Mouse (Mus musculus) lung, embryonic 14.5 days (tissue): ENCODE results near the gene Hs6st1. TPM values are rescaled to one million over a fixed set of nuclear protein-coding genes. Genes with fewer than 3 reads are reported as not detected.
A peak's percentile ranks its signal among the peaks of the same experiment; 100 is the strongest.

Experiments used
- ATAC-seq: fragments of 200-750 bp; cut with Nextera tagmentation; 2 replicates; pipeline ENCODE4 v1.8.0; 2017; ENCODE audit warnings: mild to moderate bottlenecking, moderate TSS enrichment, moderate library complexity; ENCODE audit not compliant: insufficient read depth
- DNase-seq: peaks from one replicate; pipeline ENCODE4 v3.0.0-alpha.2; 2015
- H3K27ac ChIP-seq: fragments of 300-500 bp; sonication (generic); 2 replicates; pipeline ENCODE4 v1.5.1; 2014; ENCODE audit warnings: low read depth, mild to moderate bottlenecking, moderate library complexity
- H3K27me3 ChIP-seq: fragments of 300-500 bp; sonication (generic); 2 replicates; pipeline ENCODE4 v1.6.1; 2014; ENCODE audit warnings: low read length, control low read depth; ENCODE audit not compliant: insufficient read depth
- H3K36me3 ChIP-seq: fragments of 300-500 bp; sonication (generic); 2 replicates; pipeline ENCODE4 v1.6.1; 2014; ENCODE audit warnings: control low read depth; ENCODE audit not compliant: insufficient read depth
- H3K4me1 ChIP-seq: fragments of 300-500 bp; sonication (generic); 2 replicates; pipeline ENCODE4 v1.6.1; 2014; ENCODE audit warnings: antibody characterized with exemption, control low read depth; ENCODE audit not compliant: insufficient read depth
- H3K4me2 ChIP-seq: fragments of 300-500 bp; sonication (generic); 2 replicates; pipeline ENCODE4 v1.6.1; 2014; ENCODE audit warnings: mild to moderate bottlenecking
- H3K4me3 ChIP-seq: fragments of 300-500 bp; sonication (generic); 2 replicates; pipeline ENCODE4 v1.5.1; 2014; ENCODE audit warnings: low read depth, low read length
- H3K9ac ChIP-seq: fragments of 300-500 bp; sonication (generic); 2 replicates; pipeline ENCODE4 v1.6.1; 2014
- H3K9me3 ChIP-seq: fragments of 300-500 bp; sonication (generic); 2 replicates; pipeline ENCODE4 v1.6.1; 2016; ENCODE audit warnings: low read depth, low read length, control low read depth
- CTCF ChIP-seq: IDR thresholded peaks from 2 replicates; pipeline ENCODE4 v1.5.1; 2016; ENCODE audit warnings: antibody characterized with exemption, low read depth
- WGBS: fragments of 180-500 bp; shearing (Covaris S2); extraction: QIAGEN DNeasy Blood & Tissue Kit; methylation state at CpG from one replicate; pipeline ENCODE4 v1.1.7; 2014; 5-methylcytosine and 5-hydroxymethylcytosine counted together
- polyA plus RNA-seq: library from polyadenylated mRNA; unstranded; fragments of >200 nt; fragmentation: Nextera tagmentation; extraction: Ambion mirVana; gene quantifications from 2 replicates; pipeline ENCODE4 v1.2.1, GENCODE M21; 2014

The Hs6st1 gene
- polyA plus RNA-seq, 1 experiment from 2014 or later, result 16.2 TPM

DNA sequence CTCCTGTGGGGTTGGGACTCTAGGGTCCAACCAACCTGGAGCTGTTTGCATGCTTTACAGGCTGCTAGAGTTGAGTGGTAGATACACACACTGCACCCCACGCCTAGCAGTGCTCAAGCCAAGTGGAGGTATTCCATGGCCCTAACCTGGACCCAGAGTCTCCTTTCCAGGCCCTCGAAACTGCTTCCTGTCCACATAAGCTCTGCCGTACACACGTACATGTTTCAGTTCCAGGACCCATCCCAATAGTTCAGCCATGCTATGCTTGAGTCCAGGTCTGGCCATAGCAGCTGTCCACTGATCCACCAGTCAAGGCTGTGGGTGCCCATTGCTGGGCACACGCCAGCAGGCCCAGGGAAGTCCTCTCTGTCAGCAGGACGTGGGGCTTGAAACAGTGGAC lies 2.0 kb downstream of the Hs6st1 start:
- Histone ChIP-seq H3K4me2 (peak overlapping the region; percentile 94), H3K4me3 (peak overlapping the region; percentile 78), H3K4me1 (peaks cover 20% of the 10 kb centered on the region; the same call in 1 of the 2 replicates), H3K9me3 (no peaks in the 10 kb centered on the region), H3K36me3 (peaks cover 8% of the 10 kb centered on the region; the same call in 1 of the 2 replicates), H3K27me3 (peaks cover 3% of the 10 kb centered on the region; the same call in 1 of the 2 replicates), H3K9ac (peak overlapping the region; percentile 75), H3K27ac (peak overlapping the region; percentile 79; the same call in 1 of the 2 replicates)
- DNase-seq (no peak), ATAC-seq (no peak)
- no peak for TF ChIP-seq CTCF
- WGBS, result 43% methylated on average over 6 of the region's 6 CpGs

DNA sequence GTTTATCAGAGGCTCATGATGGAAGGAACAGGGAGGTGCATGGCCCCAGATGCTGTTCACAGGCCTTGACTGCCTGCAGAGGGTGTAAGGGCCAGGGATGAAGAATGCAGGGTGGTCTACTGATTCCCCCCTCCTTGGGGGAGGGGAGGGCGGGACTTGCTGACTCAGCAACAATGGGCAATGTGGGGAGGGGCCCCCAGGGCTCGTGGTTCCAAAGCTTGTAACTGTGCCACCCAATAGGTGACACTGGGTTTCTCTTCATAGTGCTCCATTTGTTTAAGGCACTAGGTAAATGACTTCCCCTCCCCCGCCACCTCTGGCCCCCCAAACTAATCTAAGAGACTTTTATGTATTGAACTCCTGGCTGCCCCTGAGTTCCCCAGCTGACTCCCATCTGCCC lies 2.5 kb downstream of the Hs6st1 start:
- H3K27ac ChIP-seq, result no peak overlapping the region

DNA sequence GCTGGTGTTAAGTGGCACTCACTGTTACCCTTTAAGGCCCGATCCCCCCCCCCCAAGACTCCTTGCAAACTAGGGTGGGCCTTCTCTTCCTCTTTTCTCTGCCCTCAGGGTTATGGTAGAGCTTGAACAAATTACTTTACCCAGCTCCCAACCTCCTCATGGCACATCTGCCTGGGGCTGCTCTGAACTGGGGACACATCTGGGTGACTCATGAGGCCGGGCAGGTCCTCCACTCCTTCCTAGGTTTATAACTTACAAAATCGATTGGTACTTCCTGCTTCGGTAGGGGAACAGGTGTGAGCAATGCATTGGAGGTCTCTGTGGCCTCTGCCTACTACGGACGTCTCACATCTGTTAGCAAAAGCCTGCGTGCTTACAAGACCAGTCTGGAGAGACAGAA lies 3.0 kb downstream of the Hs6st1 start:
- TF ChIP-seq CTCF, result no peak
- H3K9ac ChIP-seq, result peak overlapping the region; percentile 75
- H3K4me2 ChIP-seq, result peak overlapping the region; percentile 94
- no peak overlapping the region for H3K27ac ChIP-seq
- H3K27me3 ChIP-seq, result no peaks in the 10 kb centered on the region
- DNase-seq, result no peak
- peaks cover 17% of the 10 kb centered on the region; the same call in 1 of the 2 replicates for H3K36me3 ChIP-seq
- H3K4me3 ChIP-seq, result peak overlapping the region; percentile 78
- peaks cover 17% of the 10 kb centered on the region; the same call in 1 of the 2 replicates for H3K4me1 ChIP-seq
- H3K9me3 ChIP-seq, result no peaks in the 10 kb centered on the region
- no peak for ATAC-seq
- whole genome bisulfite sequencing, result 60% methylated on average over 7 of the region's 7 CpGs

More for the DNA sequence above, 2.5 kb downstream of the Hs6st1 start:
- DNase-seq, result no peak
- TF ChIP-seq CTCF, result no peak
- WGBS, result 54% methylated on average over 3 of the region's 3 CpGs
- peaks cover 3% of the 10 kb centered on the region; the same call in 1 of the 2 replicates for H3K27me3 ChIP-seq
- ATAC-seq, result no peak
- H3K9me3 ChIP-seq, result no peaks in the 10 kb centered on the region
- H3K4me2 ChIP-seq, result peak overlapping the region; percentile 94
- H3K36me3 ChIP-seq, result peaks cover 13% of the 10 kb centered on the region; the same call in 1 of the 2 replicates
- H3K4me3 ChIP-seq, result peak overlapping the region; percentile 78
- peak overlapping the region; percentile 75 for H3K9ac ChIP-seq
- peaks cover 18% of the 10 kb centered on the region; the same call in 1 of the 2 replicates for H3K4me1 ChIP-seq

DNA sequence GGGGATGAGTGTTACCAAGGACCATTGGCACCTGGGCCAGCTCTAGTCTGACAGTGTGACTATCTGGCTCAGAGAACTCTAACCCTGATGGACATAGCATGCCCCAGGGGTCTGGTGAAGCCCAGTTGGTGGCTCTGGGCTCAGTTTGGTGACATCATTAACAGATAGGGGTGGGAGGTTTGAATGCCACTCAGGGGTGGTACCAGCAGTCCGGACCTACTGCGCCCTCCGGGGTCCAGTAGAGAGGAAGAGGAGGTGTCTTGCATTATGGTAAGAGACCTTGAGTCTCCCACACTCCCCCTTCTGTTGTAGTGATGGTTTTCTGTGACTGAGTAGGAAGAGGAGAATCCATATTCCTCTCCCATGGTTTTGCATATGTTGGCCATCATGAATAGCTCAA lies 3.4 kb downstream of the Hs6st1 start:
- Histone ChIP-seq H3K9me3 (no peaks in the 10 kb centered on the region), H3K4me2 (peak overlapping the region; percentile 94), H3K27me3 (no peaks in the 10 kb centered on the region), H3K27ac (no peak overlapping the region), H3K4me1 (peaks cover 17% of the 10 kb centered on the region; the same call in 1 of the 2 replicates), H3K4me3 (peak overlapping the region; percentile 78; the same call in 1 of the 2 replicates), H3K36me3 (peaks cover 19% of the 10 kb centered on the region; the same call in 1 of the 2 replicates), H3K9ac (no peak overlapping the region)
- TF ChIP-seq CTCF, result no peak
- ATAC-seq (no peak), DNase-seq (no peak)
- whole genome bisulfite sequencing, result 92% methylated on average over 3 of the region's 3 CpGs

DNA sequence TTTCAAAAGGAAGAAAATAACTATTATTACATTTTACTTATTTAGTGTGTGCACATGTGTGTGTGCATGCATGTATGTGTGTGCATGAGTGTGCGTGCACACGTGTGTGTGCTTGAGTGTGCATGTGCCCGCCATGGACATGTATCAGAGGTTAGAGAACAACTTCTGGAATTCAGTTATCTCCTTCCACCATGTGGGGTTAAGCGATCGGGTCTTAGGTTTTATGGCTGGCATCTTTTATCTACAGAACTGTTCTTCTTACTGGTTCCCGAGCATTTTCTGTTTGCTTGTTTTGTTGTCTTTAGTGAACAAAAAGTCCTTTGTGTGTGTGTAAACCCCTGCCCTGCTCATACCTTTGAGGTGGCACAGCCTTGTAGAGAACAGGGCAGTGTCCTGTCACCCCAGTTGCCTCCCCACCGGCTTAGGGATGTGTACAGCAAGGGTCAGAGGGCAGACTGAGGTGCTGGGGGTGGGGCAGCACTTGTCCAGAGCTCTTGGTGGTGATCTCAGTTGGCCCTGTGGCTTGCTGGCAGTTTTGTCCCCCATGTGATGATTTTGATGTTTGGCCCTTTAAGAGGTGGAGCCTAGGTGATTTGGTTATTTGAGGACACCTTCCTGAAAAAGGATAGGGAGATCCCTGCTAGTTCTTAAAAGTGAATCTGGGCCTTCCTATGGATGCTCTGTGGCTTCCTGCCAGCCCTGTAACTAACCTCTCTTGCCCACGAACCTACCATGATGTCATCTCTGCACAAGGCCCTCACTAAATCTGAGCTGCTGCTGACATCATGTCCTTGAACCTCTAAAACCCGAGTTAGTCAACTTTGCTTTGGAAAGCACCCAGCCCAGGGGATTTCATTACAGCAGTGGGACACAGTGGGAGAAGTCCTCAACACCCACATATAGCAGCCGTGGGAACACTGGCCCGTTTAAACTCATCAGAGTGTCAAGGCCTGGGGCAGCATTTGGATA lies 4.7 kb downstream of the Hs6st1 start:
- H3K9ac ChIP-seq, result no peak overlapping the region
- H3K4me1 ChIP-seq, result peaks cover 17% of the 10 kb centered on the region; the same call in 1 of the 2 replicates
- peaks cover 28% of the 10 kb centered on the region for H3K36me3 ChIP-seq
- no peaks in the 10 kb centered on the region for H3K9me3 ChIP-seq
- peak overlapping the region; percentile 26; the same call in 1 of the 2 replicates for H3K4me2 ChIP-seq
- no peak for DNase-seq
- 57% methylated on average over 11 of the region's 11 CpGs for WGBS
- no peaks in the 10 kb centered on the region for H3K27me3 ChIP-seq
- ATAC-seq, result no peak
- no peak overlapping the region for H3K27ac ChIP-seq
- no peak for TF ChIP-seq CTCF
- H3K4me3 ChIP-seq, result no peak overlapping the region

DNA sequence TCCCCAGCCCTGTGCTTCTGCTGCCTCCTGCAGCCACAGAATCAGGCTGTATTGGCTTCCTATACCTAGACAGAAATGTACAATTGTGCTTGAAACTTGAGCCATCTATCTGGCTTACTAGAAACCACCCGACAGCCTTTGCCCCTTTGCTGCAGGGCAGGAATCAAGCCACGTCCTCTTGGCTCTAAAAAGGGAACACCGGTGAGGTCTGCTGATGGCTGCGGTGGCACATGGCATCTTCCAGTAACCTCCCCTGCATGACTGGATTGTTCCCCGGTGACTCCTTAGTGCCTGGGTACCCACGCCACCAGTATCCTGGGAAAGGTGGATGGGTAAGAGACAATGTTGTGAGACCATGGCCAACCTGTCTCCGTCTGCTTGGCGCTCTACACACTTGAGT lies 5.4 kb downstream of the Hs6st1 start:
- H3K9me3 ChIP-seq, result no peaks in the 10 kb centered on the region
- H3K4me2 ChIP-seq, result 0 out of 2 replicates have a peak overlapping the region, but pooled peaks have one; percentile 26
- ATAC-seq, result no peak
- no peak overlapping the region for H3K9ac ChIP-seq
- peaks cover 17% of the 10 kb centered on the region; the same call in 1 of the 2 replicates for H3K4me1 ChIP-seq
- H3K27me3 ChIP-seq, result no peaks in the 10 kb centered on the region
- WGBS, result 83% methylated on average over 8 of the region's 8 CpGs
- H3K27ac ChIP-seq, result no peak overlapping the region
- H3K36me3 ChIP-seq, result peaks cover 28% of the 10 kb centered on the region
- TF ChIP-seq CTCF, result no peak
- DNase-seq, result no peak
- H3K4me3 ChIP-seq, result no peak overlapping the region

DNA sequence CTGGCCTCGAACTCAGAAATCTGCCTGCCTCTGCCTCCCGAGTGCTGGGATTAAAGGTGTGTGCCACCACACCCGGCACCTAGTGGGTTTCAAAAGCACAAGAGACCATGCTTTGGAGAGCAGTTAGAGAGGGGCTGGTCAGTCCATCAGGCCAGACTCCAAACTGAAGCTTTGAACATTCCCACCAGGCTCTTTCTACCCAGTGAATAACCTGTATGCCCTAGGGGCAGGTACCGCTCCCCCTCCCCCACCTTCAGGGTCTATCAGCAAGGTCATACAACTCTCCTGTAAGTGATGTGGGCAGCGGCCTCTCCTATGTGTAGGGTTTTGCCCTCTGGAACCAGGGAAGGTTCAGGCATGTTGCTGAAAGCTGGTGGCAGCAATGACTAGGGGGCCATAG lies 6.0 kb downstream of the Hs6st1 start:
- no peak overlapping the region for H3K27ac ChIP-seq

More for the DNA sequence above, 6.0 kb downstream of the Hs6st1 start:
- WGBS, result 92% methylated on average over 5 of the region's 5 CpGs
- Histone ChIP-seq H3K4me2 (no peak overlapping the region), H3K4me1 (peaks cover 17% of the 10 kb centered on the region; the same call in 1 of the 2 replicates), H3K9ac (no peak overlapping the region), H3K4me3 (no peak overlapping the region), H3K27me3 (no peaks in the 10 kb centered on the region), H3K36me3 (peaks cover 29% of the 10 kb centered on the region), H3K9me3 (no peaks in the 10 kb centered on the region)
- ATAC-seq, result no peak
- no peak for TF ChIP-seq CTCF
- no peak for DNase-seq
